Mouse (Mus musculus): ENCODE data around the gene Shisa9. TPM values are rescaled to one million over a fixed set of nuclear protein-coding genes. Genes with fewer than 3 reads are reported as not detected.
"Not testable (repeated sequence)": the region's sequence is repeated elsewhere in the genome, so short reads cannot be mapped to it uniquely, and the experiment has no call there.

Gene Shisa9
- 10 to 100 TPM; 64.3 to 68.5 TPM for total RNA-seq (2021)
- long read RNA-seq, experiment 1, transcript Shisa9-204 (3 exons, 1,196 nt) = major isoform, 5 of 25 reads
- long read RNA-seq, experiment 1, partial matches to known transcripts = 18 of 25 reads
- long read RNA-seq, experiment 1, other reads (novel, unspliced or antisense) = 1 of 25 reads
- long read RNA-seq, experiment 2, transcript Shisa9-204 (3 exons, 1,196 nt) = major isoform, 5 of 20 reads
- long read RNA-seq, experiment 2, partial matches to known transcripts = 3 of 20 reads
- long read RNA-seq, experiment 2, other reads (novel, unspliced or antisense) = 12 of 20 reads

DNA sequence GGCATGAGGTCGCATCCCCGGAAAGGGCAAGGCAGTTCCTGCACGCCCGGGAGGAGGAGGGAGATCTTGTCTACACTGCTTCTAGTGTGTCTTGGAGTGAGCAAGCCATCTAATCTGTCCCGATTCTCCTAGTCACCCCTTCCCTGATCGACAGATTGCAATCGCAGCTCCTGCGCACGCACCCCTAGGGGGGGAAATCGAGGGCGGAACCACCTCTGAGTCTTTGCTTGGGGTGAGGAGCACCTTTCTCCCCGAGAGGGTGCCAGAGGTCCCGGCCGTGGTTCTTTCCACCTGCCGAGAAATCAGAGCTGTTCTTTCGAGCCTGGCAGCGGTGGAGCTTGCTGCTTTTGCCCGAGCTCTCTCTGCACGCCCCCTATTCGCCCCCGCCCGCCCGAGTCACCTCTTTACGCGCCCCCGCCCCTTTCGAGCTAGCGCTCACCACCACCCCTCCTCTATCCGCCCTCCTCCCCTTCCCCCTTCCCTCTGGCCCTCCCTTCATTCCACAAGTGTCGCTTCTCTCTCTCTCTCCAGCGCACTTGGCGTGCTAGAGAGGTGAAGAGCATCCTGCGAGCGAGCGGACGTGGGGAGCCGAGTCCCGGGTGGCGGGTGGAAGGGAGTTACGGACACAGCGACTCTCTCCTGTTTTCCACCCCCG is at the start of gene Shisa9:
Shisa9 (plus strand) TSS at position 498 of the 655 bp plus-strand sequence.
- peak; percentile 59 to 64 for DNase-seq (ENCODE audit: low spot score in 2 of 2)
- intact Hi-C loops (cut with DNase I) = loop anchor here (2.0 to 10.0 kb wide), 3 partner anchors 131 to 1041 kb away; no protein-coding TSS in a partner anchor

DNA sequence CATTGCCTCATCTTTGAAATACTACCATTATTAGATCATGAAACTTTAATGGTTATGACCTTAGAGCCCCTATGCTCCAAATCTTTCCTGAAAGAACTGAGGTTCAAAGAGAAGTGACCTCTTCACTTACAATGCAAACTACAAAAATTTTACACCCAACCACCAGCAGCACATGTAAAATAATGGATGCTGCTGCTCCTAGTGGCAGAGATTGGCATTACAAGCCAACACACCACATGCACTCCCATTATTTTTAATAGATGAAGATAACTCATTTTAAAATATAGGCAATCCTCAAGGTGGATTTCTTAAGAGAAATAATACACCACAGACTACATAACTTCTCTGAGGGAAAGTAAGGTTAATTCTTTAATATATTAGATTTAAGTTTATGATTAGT is 43.4 kb upstream of the Shisa9 start:
- DNase-seq (ENCODE audit: low spot score in 2 of 2) = peak; percentile 20 to 54
- intact Hi-C loops (cut with DNase I) = loop anchor here (10.0 kb wide), 1 partner anchor 246 kb away; no protein-coding TSS in a partner anchor

DNA sequence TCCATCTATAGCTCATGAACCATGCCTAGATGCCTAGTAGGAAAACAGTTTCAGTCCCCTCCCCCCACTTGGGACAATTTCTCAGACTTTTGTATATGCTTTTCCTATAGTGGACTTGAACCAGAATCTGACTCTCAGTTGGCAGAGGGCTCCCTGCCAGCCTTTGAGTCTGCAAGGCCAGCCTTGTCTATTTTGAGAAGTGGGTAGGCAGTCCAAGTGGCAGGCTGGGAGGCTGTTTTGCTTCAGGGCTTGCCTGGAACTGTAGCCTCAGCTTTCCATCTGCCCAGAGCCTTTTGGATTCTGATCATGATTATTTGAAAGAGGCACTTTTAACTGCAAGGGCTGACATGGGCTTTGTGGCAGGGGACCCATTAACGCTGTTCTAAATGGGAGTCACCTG is 23.2 kb upstream of the Shisa9 start:
- intact Hi-C loops (cut with DNase I) = no loop called here
- peak in 1 of 2 experiments; percentile 18 for DNase-seq (ENCODE audit: low spot score in 2 of 2)

DNA sequence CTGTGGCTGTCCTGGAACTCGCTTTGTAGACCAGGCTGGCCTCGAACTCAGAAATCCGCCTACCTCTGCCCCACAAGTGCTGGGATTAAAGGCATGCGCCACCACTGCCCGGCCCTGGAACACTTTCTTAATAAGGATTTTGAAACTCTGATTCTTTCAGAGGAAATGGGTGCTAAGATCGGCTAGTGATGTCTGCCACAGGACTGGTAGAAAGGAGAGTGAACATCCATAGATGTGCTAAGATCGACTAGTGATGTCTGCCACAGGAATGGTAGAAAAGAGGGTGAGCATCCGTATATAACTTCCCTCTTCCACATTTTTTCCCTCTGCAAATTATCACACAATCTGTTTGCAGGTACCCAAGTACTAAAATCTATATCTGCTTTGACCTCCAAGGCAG is 17.9 kb upstream of the Shisa9 start:
- intact Hi-C loops (cut with DNase I) = no loop called here
- no peak for DNase-seq (ENCODE audit: low spot score in 2 of 2)

DNA sequence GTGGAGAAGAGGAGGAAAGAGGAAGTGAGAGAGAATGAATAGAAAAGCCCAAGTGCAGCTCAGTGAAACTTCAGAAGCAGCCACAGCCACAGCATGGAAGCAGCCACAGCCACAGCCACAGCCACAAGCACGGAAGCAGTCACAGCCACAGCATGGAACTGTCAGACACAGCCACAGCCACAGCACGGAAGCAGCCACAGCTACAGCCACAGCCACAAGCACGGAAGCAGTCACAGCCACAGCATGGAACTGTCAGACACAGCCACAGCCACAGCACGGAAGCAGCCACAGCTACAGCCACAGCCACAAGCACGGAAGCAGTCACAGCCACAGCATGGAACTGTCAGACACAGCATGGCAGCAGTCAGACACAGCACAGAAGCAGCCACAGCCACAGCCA is 17.1 kb upstream of the Shisa9 start:
- intact Hi-C loops (cut with DNase I); DNase-seq (ENCODE audit: low spot score in 2 of 2): not testable (repeated sequence)

DNA sequence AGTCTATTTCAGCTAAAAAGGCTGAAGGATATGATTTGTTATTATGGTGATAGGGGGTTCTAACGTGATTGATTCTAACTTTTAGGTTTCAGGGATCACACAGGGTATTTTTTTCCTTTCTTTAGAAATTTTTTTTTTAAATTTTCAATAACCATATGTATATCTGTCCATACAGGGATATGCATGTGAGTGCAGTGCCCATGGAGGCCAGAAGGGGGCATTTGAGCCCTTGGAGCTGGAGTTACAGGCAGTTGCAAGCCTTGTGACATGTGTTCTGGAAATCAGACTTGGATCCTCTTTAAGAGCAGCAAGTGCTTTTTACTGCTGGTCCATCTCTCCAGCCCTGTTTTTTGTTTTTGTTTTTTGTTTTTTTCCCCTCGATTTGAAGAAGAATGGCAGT is 16.3 kb upstream of the Shisa9 start:
- no peak for DNase-seq (ENCODE audit: low spot score in 2 of 2)
- intact Hi-C loops (cut with DNase I) = no loop called here

DNA sequence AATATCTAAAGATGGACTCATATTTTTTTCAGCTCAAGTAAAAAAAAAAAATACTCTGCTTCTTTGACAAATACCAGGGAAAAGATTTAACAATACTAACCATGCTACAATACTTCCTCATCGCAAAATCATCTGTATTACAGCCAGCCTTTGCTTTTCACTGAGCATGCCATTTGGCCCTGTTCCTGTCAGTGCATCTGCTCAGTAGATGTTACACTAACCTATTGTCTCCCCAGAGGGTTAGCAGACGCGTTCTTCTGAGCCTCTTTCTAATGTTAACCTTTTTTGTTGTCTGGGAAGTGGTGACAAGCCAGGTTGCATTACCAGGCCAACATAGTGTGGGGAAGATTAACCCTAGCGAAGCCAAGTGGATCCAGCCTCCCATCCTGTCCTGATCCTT is 10.2 kb upstream of the Shisa9 start:
- intact Hi-C loops (cut with DNase I) = no loop called here
- DNase-seq (ENCODE audit: low spot score in 2 of 2) = no peak

DNA sequence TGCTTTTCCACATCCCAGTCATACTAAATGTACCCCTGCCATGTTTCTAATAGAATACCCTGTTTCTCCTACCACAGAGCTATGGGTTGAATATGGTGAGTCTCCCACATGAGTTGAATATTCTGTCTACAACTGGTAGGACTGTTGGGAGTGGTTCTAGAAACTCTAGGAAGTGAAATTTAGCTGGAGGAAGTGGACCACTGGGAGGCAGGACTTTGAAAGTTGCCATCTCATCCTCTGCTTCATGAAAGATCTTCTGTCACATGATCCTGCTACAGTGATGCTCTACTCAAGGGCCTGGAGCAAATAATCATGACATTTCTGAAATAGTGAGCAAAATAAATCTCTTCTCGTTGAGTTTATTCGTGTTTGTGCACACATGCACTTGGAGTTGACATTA is 7.2 kb upstream of the Shisa9 start:
- no peak for DNase-seq (ENCODE audit: low spot score in 2 of 2)
- intact Hi-C loops (cut with DNase I) = no loop called here

DNA sequence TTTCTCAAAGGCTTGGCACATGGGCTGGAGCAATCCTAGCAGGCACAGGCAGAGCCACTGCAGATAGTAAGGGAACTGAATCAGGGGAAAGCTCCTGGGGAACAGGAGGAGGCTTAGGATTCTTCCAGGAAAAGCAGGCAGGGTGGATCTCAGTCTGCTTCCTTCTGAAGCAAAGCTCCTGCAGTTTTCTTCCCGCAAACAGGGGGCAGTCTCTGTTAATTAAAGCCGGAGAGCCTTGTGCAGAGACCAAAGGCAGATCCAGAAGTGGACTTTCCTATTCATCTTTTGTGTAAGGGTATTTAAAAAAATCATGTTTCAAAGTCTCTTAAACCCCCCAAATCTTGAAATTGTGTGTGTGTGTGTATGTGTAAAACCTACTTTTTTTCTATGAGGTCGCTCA is 3.1 kb upstream of the Shisa9 start:
- peak; percentile 68 to 72 for DNase-seq (ENCODE audit: low spot score in 2 of 2)
- intact Hi-C loops (cut with DNase I) = loop anchor here (5.0 to 10.0 kb wide), 2 partner anchors 222 to 1044 kb away; no protein-coding TSS in a partner anchor

DNA sequence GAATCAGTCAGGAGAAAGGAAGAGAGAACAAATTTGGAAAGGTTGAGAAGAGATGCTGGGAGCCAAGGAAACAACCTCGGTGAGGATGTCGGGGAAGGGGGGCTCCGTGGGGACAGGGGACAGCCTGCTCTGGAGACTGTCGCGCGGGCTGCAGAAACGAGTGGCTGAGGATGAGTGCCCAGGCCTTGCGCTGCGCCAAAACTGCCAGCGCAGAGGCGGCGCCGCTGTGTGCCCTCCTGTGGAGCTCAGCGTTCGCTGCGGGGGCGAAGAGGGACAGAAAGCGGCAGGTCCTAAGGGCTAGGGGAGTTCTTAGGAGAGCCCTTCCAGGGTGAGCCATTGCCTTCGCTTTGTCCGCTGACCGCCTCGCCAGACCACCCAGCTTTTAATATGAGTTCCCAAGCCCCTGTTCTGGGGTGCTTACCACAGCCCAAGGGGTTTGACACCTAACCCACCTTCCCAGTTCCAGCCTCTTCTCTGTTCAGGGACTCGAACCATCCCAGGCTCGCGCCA is 752 bp upstream of the Shisa9 start:
- intact Hi-C loops (cut with DNase I) = loop anchor here (5.0 to 10.0 kb wide), 2 partner anchors 219 to 1042 kb away; no protein-coding TSS in a partner anchor
- DNase-seq (ENCODE audit: low spot score in 2 of 2) = peak; percentile 47 to 54

DNA sequence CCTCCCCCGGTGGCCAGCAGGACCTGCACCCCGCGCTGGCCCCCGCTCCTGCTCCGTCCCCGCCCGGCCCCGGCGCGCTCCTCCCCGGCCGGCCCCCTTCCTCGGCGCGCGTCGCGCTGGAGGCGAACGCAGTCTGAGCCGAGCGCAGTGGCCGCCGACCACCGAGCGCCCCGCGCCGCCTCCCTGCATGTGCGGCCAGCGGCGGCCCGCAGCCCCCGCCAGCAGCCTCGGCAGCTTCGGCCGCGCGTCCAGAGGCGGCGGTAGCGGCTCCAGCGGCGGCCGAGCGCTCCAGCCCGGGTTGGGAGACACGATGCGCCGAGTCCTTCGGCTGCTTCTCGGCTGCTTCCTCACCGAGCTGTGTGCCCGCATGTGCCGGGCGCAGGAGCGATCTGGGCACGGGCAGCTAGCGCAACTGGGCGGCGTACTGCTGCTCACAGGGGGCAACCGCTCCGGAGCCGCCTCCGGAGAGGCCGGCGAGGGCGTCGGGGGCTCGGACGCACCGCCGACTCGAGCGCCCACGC is 418 bp downstream of the Shisa9 start:
- intact Hi-C loops (cut with DNase I) = loop anchor here (2.0 to 10.0 kb wide), 3 partner anchors 130 to 1040 kb away; no protein-coding TSS in a partner anchor
- peak in 1 of 2 experiments; percentile 39 for DNase-seq (ENCODE audit: low spot score in 2 of 2)

DNA sequence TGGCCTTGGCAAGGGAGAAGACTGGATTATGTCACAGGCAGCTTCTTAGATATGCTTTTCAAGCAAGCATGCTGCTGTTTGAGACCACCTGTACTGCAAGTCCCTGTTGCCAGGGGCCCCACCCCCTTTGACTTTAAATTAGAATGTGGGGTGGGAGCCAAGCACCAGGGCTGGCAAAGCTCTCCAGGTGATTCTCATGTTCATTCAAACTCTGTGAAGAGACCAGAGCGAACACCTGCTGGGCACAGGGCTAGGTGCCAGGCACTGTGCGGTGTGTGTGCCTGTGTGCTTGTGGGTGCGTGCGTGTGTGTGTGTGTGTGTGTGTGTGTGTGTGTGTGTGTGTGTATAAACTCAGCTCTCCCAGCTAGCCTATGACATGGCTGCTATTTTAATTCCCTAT is 3.1 kb downstream of the Shisa9 start:
- no peak for DNase-seq (ENCODE audit: low spot score in 2 of 2)
- intact Hi-C loops (cut with DNase I) = loop anchor here (10.0 kb wide), 1 partner anchor 1038 kb away; no protein-coding TSS in a partner anchor

DNA sequence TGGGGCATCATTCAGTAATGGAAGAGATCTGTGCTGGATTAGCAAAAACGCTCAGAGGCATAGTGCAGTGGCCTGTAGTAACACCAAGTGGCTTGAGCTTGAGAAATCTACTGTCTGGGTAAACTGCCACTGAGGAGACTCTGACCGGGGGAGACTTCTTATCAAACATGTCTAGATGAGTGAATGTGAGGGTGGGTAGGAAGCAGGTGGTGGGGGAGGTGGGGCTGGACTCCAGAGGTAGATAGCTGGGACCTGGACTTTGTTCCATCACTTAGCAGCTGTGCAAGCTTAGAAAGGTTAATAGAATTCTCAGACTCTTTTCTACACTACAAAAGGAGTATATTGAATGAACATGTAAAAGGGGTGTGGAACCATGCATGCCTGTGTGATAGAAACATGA is 21.3 kb downstream of the Shisa9 start:
- intact Hi-C loops (cut with DNase I) = no loop called here
- no peak for DNase-seq (ENCODE audit: low spot score in 2 of 2)

DNA sequence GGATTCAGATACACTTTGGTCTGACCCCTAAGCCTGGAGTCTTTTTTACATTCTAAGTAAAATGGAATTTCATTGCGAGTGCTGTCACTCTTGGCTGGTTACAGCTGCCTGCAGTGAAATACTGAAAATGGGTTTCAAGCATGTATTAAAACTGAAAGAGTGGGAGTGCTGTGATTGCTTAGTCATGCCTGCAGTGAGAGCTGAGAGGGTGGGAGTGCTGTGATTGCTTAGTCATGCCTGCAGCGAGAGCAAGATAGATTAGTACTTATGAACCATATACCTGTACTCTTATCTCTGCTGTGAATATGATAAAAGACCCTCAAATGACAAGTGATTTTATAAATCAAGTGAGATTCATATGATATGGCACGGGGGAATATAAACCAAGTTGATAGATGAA is 26.2 kb downstream of the Shisa9 start:
- DNase-seq (ENCODE audit: low spot score in 2 of 2) = no peak

DNA sequence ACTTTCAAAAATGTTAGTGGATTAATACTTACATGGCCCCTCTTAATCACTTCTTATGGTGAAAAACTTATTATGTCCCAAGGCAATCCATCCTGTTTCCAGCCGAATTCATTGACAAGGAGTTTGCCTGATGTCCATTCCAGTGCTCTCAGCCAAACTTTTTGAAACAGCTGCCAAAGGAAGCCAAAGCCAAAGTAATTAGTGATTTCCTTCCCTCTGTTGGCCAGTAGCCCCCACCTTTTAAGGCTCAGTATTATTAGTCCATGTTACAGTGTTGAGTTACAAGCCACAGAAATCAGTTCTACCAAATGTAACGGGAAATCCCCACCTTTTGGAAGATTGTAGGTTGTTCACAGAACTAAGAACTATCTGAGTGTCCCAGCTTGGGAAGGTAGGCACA is 28.8 kb downstream of the Shisa9 start:
- intact Hi-C loops (cut with DNase I) = no loop called here
- no peak for DNase-seq (ENCODE audit: low spot score in 2 of 2)

More for the DNA sequence above, 26.2 kb downstream of the Shisa9 start:
- intact Hi-C loops (cut with DNase I) = no loop called here

DNA sequence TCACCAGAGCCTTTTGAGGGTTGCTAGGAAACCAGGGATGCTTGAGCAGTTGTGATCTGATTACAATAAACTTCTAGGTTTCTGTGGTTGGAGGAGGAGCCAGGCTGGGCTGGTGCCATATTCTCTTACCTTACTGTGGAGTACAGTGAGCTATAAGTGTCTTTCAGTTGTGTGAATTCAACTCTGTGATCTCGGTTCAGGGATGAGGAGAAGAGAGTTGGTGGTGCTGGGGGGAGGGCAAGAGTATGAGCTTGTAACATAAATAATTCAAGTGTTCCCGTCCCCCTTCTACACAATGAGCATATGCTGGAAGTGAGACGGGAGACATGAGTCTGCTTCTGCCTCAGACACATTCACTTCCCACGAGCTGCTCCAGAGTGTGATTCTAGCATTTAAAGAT is 30.6 kb downstream of the Shisa9 start:
- DNase-seq (ENCODE audit: low spot score in 2 of 2) = peak; percentile 55 to 79
- intact Hi-C loops (cut with DNase I) = no loop called here

DNA sequence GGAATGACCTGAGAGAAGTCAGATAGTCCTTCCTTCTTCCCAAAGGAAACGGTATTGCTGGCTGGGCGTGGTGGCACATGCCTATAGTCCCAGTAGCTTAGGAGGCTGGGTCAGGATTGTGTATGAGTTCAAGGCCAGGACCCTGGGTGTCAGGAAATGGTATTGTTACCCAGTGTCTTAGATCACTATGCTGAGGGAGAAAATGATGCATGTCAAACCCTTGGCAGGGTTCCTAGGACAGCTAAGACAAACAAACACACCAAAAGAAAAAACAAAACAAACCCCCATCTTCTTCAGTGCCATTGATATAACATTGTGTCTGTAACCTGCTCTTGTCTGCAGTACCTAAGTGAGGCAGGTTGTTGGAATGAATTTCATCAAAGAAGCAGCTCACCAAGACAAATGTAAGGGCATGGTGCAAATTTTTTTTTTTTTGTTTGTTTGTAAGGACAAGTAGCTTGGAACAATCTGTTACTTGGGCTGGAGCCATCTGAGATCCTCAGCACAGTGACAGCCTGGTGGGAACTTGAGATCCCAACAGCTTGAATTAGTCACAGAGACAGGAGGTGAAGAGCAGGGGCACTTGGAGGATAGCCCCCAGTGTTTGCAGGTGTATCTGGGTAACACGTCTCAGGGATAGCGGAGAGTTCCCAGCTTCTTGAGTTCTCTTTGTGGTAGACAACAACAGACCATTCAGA is 34.2 kb downstream of the Shisa9 start:
- intact Hi-C loops (cut with DNase I) = no loop called here
- DNase-seq (ENCODE audit: low spot score in 2 of 2) = peak in 1 of 2 experiments; percentile 28

DNA sequence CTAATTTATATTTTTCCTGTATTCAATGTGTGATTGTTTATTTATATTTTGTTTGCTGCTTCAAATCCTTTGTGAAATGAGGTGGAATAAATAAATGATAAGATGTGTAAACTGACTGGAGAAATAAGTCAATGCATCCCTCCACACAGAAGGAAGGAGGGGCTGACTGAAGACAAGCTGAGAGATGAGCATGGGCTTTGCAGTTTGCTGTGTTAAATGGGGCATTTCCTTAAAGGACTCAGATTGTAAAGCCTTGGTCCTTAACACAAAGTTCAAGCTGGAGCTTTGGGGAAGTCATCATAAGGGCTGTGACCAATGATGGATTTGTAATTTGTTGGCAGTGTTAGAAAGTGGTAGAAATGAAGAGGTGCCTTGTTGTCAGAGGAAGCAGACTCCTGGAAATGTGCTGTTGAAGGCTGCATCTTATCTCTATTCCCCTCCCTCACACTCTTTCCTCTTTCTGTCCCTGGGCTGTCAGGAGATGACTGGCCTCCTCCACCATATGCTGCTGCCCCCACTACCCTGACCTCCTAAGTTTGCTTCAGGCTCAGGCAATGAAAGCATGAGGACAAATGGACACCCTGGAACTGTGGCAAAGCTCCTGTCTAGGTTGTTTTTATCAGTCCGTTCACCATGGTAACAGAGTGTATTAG is 36.3 kb downstream of the Shisa9 start:
- DNase-seq (ENCODE audit: low spot score in 2 of 2) = no peak
- intact Hi-C loops (cut with DNase I) = no loop called here

DNA sequence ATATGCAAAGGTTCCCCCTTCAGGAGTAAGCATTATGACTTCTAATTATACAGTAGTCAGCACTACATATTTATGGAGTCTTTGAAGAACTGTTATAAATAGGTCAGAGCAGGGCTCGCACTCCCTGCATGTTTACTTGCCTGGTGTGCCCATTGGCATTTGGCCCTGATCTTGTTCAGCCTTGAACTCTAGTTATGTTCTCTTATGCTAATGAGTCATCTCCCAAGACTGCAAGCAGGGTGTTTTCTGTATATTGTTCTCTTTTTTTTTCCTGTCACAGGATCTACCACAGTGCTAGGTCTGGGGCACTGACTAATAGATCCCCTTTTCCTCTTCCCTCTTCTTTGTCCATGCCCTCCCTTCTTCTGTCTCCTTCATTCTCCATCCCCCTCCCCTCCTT is 48.5 kb downstream of the Shisa9 start:
- DNase-seq (ENCODE audit: low spot score in 2 of 2) = no peak

More for the DNA sequence above, 48.5 kb downstream of the Shisa9 start:
- intact Hi-C loops (cut with DNase I) = no loop called here
